Mouse (Mus musculus) ES-Bruce4 (cell line): Measurements from ENCODE around the gene Fra10ac1. TPM values are rescaled to one million over a fixed set of nuclear protein-coding genes. Genes with fewer than 3 reads are reported as not detected.

ENCODE experiments used
- H3K27ac ChIP-seq: 2 replicates; pipeline ENCODE4 v1.5.1; 2012; ENCODE audit warnings: low read length, inconsistent platforms; ENCODE audit not compliant: insufficient read depth
- H3K27me3 ChIP-seq: 2 replicates; pipeline ENCODE4 v1.6.1; 2012; ENCODE audit warnings: mild to moderate bottlenecking, low read length, inconsistent platforms; ENCODE audit not compliant: control insufficient read depth, poor library complexity, insufficient read depth, severe bottlenecking
- H3K36me3 ChIP-seq: 2 replicates; pipeline ENCODE4 v1.6.1; 2012; ENCODE audit warnings: inconsistent platforms, mild to moderate bottlenecking, low read length, moderate library complexity; ENCODE audit not compliant: control insufficient read depth, poor library complexity, insufficient read depth, severe bottlenecking
- H3K4me1 ChIP-seq: one replicate; pipeline ENCODE4 v1.8.1; 2011; ENCODE audit warnings: low read length; ENCODE audit not compliant: control insufficient read depth, insufficient read depth
- H3K4me3 ChIP-seq: 2 replicates; pipeline ENCODE4 v1.5.1; 2011; ENCODE audit warnings: low read depth, mild to moderate bottlenecking, low read length
- H3K9ac ChIP-seq: 2 replicates; pipeline ENCODE4 v1.6.1; 2012; ENCODE audit warnings: low read depth, mild to moderate bottlenecking, inconsistent platforms; ENCODE audit not compliant: poor library complexity, severe bottlenecking
- H3K9me3 ChIP-seq: replicated peaks from 2 replicates; pipeline ENCODE4 v1.6.1; 2012; ENCODE audit warnings: mild to moderate bottlenecking, low read length, inconsistent platforms; ENCODE audit not compliant: control insufficient read depth, poor library complexity, insufficient read depth, severe bottlenecking
- CTCF ChIP-seq: IDR thresholded peaks from one replicate; pipeline ENCODE4 v1.8.1; 2011; ENCODE audit warnings: low read depth, low read length
- EP300 ChIP-seq: IDR thresholded peaks from 2 replicates; pipeline ENCODE4 v1.6.1; 2011; ENCODE audit warnings: low read depth, low read length; ENCODE audit not compliant: insufficient read depth
- POLR2A ChIP-seq: IDR thresholded peaks from one replicate; pipeline ENCODE4 v1.8.1; 2011; ENCODE audit warnings: low read length; ENCODE audit not compliant: insufficient read depth
- polyA plus RNA-seq: library from polyadenylated mRNA; stranded (reverse); fragments of >200 nt; gene quantifications from 2 replicates; pipeline ENCODE4 v1.2.4, GENCODE M21; 2011; ENCODE audit warnings: low read depth; ENCODE audit not compliant: missing spikeins, insufficient read depth, insufficient read length

The Fra10ac1 gene
- polyA plus RNA-seq, 1 experiment = 46.0 TPM

DNA sequence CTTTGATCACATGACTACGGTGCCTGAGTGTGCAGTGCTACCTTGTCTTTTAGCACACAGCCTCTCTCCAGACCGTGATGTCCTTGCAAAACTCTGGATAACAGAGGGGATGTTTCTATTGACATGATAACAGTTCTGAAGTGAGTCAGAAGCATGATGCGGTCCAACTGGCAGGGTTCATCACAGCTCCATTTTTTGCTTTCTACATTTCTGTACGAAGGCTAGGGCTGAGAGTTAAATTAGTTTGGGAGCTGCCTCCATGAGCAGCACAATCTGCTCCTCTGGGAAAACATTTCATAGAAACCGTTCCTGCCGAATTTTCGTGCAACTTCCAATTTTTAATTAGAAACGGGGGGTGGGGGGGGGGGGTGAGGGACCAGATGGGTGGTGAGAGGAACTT is 25.7 kb upstream of the Fra10ac1 start:
- no peaks in the 10 kb centered on the region for H3K4me1 ChIP-seq
- no peak overlapping the region for H3K9ac ChIP-seq
- H3K36me3 ChIP-seq = no peaks in the 10 kb centered on the region
- TF ChIP-seq EP300 (no peak), CTCF (no peak), POLR2A (no peak)
- H3K9me3 ChIP-seq = no peaks in the 10 kb centered on the region
- H3K27me3 ChIP-seq = no peaks in the 10 kb centered on the region
- no peak overlapping the region for H3K27ac ChIP-seq
- no peak overlapping the region for H3K4me3 ChIP-seq

GRCm38 (mm10) chr19:38246177-38246622 is 22.2 kb upstream of the Fra10ac1 start:
- Histone ChIP-seq H3K9ac (no peak overlapping the region), H3K27ac (no peak overlapping the region), H3K4me3 (no peak overlapping the region), H3K27me3 (no peaks in the 10 kb centered on the region), H3K9me3 (no peaks in the 10 kb centered on the region), H3K4me1 (no peaks in the 10 kb centered on the region), H3K36me3 (no peaks in the 10 kb centered on the region)
- TF ChIP-seq CTCF = no peak
- TF ChIP-seq EP300 = no peak
- no peak for TF ChIP-seq POLR2A

DNA sequence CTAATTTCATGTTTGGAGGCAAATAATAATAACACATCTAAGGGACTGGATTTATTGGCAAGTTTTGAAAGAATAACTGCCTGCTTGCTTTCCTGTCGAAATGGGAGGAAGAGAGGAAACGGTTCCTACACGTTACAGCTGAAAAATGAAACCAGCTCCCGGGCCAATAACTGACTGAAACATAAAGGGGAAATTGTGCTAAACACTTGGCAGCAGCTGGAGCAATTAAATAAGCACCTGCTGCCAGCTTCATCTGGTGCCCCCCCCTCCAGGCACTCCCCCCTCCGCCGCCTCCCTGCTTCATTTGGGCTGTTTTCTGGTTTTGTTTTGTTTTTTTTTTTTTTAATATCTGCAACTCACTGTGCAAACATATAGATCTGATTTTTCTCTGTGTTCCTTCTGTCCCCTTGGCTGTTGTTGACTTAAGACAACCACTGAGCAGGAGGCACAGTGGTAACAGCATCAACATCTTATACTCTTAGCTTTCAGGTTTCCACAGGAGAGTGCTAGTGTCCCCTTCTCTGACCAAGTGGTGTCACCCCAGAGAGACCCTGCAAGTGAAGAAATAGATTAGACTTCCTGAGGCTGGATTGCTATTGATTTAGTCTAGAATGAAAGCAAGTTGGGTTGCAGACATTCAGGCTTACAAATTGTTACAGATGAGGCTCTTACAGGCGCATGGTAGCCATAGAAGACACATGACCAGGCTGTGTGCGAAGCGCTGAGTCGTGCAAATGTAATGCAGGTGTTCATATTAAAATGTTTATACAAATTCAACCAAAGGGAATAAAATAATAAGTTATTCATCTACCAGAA is 21.6 kb upstream of the Fra10ac1 start:
- TF ChIP-seq EP300 (no peak), CTCF (no peak), POLR2A (no peak)
- Histone ChIP-seq H3K27ac (no peak overlapping the region), H3K27me3 (no peaks in the 10 kb centered on the region), H3K4me1 (no peaks in the 10 kb centered on the region), H3K36me3 (no peaks in the 10 kb centered on the region), H3K9me3 (no peaks in the 10 kb centered on the region), H3K9ac (no peak overlapping the region), H3K4me3 (no peak overlapping the region)

GRCm38 (mm10) chr19:38244748-38245147 is 20.8 kb upstream of the Fra10ac1 start:
- no peak overlapping the region for H3K27ac ChIP-seq

DNA sequence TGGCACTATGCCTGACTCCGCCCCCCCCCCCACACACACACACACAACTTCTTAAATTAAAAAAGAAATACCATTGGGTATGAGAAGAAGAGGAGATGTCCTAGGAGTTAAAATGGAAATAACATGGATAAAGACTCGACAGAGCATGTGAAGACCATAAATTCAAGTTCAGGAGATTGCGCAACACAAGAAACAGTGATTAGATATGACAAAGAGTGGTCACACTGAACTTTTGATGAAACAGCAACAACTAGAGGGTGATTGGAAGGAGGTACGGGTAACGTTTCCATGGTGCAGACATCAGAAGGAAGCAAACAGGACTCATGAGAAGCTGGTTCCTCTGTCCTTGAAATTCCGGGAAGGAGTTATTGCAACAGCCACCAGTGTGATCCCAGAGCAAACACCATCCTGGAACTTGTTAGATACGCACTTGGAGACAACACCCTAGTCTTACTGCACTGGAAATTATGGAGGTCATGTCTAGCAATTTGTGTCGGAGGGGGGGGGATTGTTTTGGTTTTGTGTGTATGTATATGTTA is 18.4 kb upstream of the Fra10ac1 start:
- Histone ChIP-seq H3K4me1 (no peaks in the 10 kb centered on the region), H3K27me3 (no peaks in the 10 kb centered on the region), H3K9me3 (no peaks in the 10 kb centered on the region), H3K27ac (no peak overlapping the region), H3K36me3 (no peaks in the 10 kb centered on the region), H3K4me3 (no peak overlapping the region), H3K9ac (no peak overlapping the region)
- no peak for TF ChIP-seq EP300
- no peak for TF ChIP-seq CTCF
- TF ChIP-seq POLR2A = no peak

More at GRCm38 (mm10) chr19:38244748-38245147, 20.8 kb upstream of the Fra10ac1 start:
- Histone ChIP-seq H3K9me3 (no peaks in the 10 kb centered on the region), H3K9ac (no peak overlapping the region), H3K36me3 (no peaks in the 10 kb centered on the region), H3K27me3 (no peaks in the 10 kb centered on the region), H3K4me3 (no peak overlapping the region), H3K4me1 (no peaks in the 10 kb centered on the region)
- TF ChIP-seq EP300 = no peak
- no peak for TF ChIP-seq POLR2A
- TF ChIP-seq CTCF = no peak
